Mouse (Mus musculus) monocyte, adult 5-6 weeks (primary cell): ENCODE data around the gene Tank. TPM values are rescaled to one million over a fixed set of nuclear protein-coding genes. Genes with fewer than 3 reads are reported as not detected.
A peak's percentile ranks its signal among the peaks of the same experiment; 100 is the strongest.

Experiments used
- ATAC-seq: fragments of 153-309, 156-312 bp; replicated peaks from 2 replicates; pipeline ENCODE4 v1.8.0; 2017; ENCODE audit warnings: mild to moderate bottlenecking; ENCODE audit not compliant: low TSS enrichment, insufficient number of reproducible peaks, severe bottlenecking, poor library complexity, low FRiP score
- total RNA-seq: library from RNA; stranded (forward); fragments of 200-1000, 200-491, 200-594 nt; gene quantifications from 3 replicates; pipeline ENCODE4 v1.2.3, GENCODE M21; 2017

The Tank gene
- 112 to 165 TPM (median 154 TPM) in 3 replicates for total RNA-seq

DNA sequence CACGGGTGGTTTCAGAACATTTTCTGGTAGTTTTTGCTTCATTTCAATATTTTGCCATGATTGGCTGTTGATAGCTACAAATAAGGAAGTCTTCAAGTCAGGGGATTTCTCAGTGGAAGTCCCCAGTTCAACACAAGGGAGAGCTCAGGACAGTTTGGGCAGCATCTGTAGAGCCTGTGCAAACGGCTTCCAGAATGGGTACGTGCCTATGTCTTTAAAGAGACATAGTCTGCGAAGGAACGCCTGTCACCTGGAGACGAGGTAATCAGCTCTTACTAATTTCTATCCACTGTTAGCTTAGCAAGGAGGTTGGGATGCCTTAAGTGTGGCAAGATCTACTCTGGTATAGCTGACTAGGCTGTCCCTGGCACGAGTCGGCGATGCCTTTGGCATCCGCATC, at the start of gene Tank:
Gene Tank, plus strand, starts transcription at position 153 of the 400 bp plus-strand sequence.
- ATAC-seq: peak; percentile 95

DNA sequence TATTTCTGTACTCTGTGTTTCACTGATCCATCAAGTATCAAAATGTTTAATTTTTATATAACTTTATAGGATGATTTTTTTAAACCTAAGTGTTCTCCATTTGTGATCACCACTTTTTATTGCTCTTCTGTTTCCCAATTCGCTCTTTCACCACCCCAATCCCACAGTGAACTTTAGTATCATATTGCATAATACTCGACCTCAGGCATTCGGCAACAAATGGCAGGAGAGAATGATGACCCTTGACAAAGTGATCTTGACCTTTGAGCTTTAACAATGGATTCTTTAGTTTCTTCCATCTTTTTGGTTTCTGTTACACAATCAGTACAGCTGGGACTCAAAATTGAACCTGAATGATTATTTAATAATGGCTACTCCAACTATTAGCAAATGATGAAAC, 46.1 kb upstream of the Tank start:
- peak; percentile 65 for ATAC-seq

GRCm38 (mm10) chr2:61533131-61533530, 45.3 kb upstream of the Tank start:
- no peak for ATAC-seq

- no peak for ATAC-seq
These were observed 41.5 kb upstream of the Tank start for GRCm38 (mm10) chr2:61536901-61537300.

DNA sequence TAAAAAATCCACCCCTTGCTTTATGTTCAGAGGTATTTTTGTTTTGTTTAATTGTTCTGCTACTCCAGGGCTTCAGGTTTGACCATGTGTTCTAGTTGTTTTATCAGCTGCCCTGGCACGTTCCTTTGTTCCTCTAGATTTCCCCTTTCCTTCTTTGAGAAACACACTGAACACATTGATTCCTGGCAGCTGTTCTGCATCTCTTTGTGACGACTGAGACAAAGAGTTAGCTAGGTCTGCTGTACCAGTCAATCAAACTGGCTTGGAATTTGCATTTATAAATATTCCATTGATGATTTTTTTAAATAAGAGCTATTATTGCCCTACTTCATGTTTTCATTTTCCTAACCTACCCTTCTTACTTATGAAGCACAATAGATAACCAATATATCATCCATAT, 39.0 kb upstream of the Tank start:
- ATAC-seq: no peak

GRCm38 (mm10) chr2:61542426-61542825, 36.0 kb upstream of the Tank start:
- ATAC-seq: no peak

DNA sequence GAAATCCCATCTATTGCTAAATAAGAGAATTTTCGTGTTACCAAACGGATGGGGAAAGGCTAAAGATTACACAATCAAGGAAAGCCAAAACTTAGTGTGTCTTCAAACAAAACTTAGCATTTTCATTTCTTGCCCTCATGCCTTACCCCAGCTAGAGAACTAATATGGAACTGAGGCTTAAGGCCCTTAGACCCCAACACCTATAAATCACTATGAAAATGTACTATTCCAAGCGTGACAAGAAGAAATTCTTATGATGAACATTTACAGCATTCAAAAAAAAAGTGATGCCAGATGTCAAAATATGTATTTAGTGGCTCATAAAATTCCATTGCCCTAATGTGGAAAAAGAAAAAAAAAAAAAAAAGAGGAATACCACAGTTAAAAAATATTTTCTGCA, 32.7 kb upstream of the Tank start:
- ATAC-seq: no peak

- no peak for ATAC-seq
These were observed 30.4 kb upstream of the Tank start for GRCm38 (mm10) chr2:61548021-61548420.

DNA sequence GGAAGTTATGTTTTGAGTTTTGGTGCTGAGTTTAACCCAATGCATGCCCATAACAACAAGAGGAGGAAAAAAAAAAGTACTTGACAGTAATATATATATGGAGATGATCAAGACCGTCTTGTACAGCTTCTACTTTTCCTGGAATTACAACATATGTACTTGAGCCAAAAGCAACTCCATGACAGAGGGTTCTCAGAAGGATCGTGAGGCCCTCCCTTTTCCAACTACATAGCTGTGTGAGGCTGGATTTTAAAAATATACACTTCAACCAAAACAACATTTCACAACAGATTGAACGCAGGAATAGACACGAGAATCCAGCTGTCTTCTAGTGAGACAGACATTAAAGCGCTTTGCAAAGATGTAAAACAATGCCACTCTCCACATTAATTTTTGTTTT, 26.7 kb upstream of the Tank start:
- no peak for ATAC-seq

DNA sequence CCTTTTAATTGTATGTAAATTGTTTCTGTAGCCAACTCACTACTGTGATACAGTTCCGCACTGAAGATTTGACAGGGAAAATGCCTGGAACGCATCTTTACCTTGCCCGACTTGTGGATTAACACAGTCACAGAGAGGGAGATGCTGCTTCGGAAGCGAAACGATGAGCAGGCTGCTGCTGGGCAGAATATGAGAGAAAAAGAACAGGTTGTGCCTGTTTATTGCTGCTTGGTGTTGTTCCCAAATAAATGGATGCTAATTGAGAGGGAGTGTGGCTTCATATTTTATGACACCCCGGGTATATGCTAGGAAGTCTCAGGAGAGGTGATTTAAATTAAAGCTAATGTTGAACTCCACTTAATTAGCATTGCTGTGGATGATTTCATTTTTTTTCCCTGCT, 23.0 kb upstream of the Tank start:
- no peak for ATAC-seq

DNA sequence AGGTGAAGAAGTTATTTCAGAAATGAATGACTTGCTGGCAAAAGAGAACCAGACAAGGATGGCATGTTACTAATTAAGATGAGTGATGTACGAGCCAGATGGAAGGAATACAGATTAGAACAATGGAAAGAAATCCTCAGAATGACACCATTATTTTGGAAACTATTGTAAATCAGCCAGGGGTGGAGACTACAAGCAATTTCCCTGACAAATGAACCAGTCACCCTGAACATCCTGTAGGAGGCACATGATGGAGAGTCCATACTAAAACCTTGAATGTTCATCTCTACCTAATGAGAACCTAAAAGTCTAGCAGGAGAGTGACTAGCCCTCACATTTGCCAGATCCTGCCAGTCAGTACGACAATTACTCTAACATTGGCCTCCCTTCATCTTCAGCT, 22.6 kb upstream of the Tank start:
- ATAC-seq: no peak

DNA sequence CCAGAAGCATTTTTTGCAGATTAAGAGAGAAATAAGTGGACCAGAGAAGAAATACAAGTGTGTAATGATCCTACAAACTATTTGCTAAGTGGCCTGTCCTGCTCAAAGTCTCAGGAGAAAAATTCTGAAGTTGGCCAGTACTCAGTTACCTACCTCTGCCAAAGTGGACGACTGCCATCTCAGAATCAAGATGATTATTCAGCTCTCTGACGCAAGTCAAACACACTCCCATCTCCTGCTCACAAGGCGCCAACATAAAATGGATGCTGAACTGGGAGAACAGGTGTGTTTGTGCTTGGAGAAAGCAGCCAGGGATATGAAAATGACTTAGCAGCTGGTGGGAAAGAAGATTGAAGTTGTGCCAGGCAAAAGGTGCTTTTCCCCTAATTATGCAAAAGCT, 21.7 kb upstream of the Tank start:
- ATAC-seq: no peak

DNA sequence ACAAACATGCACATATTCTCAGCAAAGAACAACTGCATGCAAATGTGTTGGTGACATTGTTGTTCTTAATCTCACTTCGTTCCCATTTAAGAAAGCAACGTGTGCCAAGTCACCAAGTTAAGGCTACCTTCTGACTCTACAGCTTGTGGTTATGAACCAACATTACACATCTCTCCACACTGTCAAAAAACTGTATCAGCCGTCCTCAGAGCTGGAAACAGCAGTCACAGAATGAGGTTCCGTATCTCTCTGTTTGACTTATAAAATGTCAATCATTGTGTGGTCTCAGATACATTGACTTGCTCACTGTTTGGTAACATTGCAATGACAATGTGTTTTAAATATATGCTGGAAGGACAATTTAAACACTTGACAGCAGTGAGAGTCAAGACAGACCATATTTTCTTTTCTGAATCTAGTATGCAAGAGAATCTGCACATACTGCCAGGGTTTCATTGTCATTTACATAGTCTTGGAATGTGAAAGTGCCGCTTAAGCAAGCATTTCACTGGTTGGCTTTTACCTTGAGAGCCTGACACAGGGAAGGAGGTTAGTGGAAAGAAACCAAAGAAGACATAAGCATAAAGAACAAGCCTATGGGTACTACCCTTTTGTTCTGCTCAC, 20.4 kb upstream of the Tank start:
- ATAC-seq: no peak

DNA sequence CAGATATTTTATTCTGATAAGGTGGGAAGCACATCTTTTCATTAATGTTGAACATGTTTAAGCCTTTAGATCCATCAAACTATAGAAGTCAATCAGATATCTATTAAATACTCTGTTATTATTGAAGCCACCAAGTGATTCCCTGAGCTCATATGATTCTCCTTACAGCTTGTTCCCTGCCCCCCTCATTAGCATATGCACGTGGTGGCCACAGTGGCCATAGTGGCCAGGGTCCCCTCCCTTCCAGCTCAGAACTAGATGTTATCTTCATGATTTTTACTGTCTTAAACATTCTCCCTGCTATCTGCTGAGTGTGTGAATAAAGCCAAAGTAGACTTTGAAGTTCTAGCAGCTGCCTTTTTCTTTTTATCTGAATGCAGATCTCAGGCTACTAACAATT, 17.3 kb upstream of the Tank start:
- no peak for ATAC-seq

DNA sequence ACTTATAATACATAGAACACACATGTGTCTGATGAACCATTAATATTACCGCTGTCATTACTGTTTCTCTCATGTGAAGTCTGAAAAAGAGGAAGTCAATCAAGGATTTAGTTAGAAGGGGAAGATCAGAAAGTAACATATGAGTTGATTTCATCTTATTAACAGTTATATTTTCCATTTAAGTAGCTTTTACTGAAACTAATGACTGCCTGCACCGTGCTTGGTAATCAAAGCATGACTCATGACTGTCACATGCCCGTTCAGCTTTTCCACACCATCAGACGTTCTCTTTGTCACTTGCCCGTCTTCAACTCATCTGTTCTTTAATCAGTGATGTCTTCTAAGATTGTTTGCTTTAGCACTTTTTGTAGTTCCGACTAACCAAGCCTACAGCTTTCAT, 15.2 kb upstream of the Tank start:
- ATAC-seq: no peak

DNA sequence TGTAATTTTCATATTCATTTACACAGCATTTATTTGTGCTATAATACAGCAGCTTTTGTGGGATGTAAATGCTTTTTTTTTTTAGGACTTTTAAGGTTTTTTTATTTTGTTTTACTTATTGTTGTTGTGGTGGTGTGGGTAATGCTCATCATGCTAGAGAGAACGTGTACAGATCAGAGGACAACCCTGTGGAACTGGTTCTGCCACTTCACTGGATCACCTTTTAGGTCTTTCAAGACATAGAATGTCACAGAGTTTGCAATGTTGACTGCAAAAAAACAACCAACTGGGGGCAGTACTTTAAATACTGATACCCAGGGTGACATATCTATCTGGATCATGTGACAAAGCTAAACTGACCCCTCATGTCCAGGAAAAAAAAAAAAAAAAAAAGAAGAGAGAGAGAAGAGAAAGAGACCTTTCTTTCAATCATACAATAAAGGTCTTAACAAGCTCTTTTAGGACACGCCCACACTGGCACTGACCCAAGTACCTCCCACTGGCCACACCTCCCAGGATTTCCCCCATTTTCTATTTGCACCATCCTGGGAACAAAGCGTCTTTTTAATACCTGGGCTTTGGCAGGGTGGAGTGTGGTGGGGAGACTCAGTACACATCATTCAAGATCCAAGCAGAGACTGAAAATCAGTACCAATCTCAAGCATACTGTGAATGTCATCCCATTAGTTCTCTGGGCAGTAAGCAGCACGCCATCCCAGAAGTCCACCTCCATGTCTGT, 11.2 kb upstream of the Tank start:
- no peak for ATAC-seq

GRCm38 (mm10) chr2:61569181-61569580, 9.2 kb upstream of the Tank start:
- ATAC-seq: no peak

GRCm38 (mm10) chr2:61571343-61571955, 6.9 kb upstream of the Tank start:
- no peak for ATAC-seq

- no peak for ATAC-seq
These were observed 1.9 kb upstream of the Tank start for GRCm38 (mm10) chr2:61576497-61576896.
